Comparison of ENCODE assay signal across 15 mouse cellular contexts in genomic region chr9:115133926-115134325, GRCm38 (mm10).
"Had no signal": no experiment of that assay in that cellular context is flagged by ENCODE, and none has a peak within 500 bp of the region (broad histone marks: within the 10 kb centered on the region; RNA-seq: fewer than 3 reads in every experiment).

No protein-coding gene starts in this region.

- H3K9me3 ChIP-seq: neural tube, embryonic 12.5 days; neural tube, embryonic 13.5 days; neural tube, embryonic 15.5 days; stomach, embryonic 15.5 days had no signal

- H3K36me3 ChIP-seq: neural tube, embryonic 12.5 days; neural tube, embryonic 13.5 days; neural tube, embryonic 15.5 days; stomach, embryonic 15.5 days had no signal

- H3K27ac ChIP-seq: neural tube, embryonic 12.5 days; neural tube, embryonic 13.5 days; neural tube, embryonic 15.5 days; stomach, embryonic 15.5 days; stomach, postnatal 0 days had no signal

- H3K9ac ChIP-seq: neural tube, embryonic 12.5 days; neural tube, embryonic 13.5 days; neural tube, embryonic 15.5 days; stomach, embryonic 15.5 days had no signal

- H3K4me3 ChIP-seq: neural tube, embryonic 12.5 days; neural tube, embryonic 13.5 days; neural tube, embryonic 15.5 days; stomach, embryonic 15.5 days had no signal

- H3K4me2 ChIP-seq: neural tube, embryonic 12.5 days; neural tube, embryonic 13.5 days; neural tube, embryonic 15.5 days; stomach, embryonic 15.5 days had no signal

- DNase-seq: right cerebral cortex, adult 18-20 months; right cerebral cortex, postnatal 14 days; right cerebral cortex, postnatal 25 days; right cerebral cortex, postnatal 4 days; thymus, adult 18-20 months; thymus, adult 2 months; thymus, postnatal 14 days; thymus, postnatal 25 days; thymus, postnatal 36 days; thymus, postnatal 4 days had no signal

- H3K4me1 ChIP-seq: neural tube, embryonic 12.5 days had no signal

- H3K27me3 ChIP-seq: neural tube, embryonic 12.5 days; neural tube, embryonic 13.5 days; neural tube, embryonic 15.5 days; stomach, embryonic 15.5 days had no signal
